ENCODE assay signal across 23 mouse cellular contexts in the genomic region with DNA sequence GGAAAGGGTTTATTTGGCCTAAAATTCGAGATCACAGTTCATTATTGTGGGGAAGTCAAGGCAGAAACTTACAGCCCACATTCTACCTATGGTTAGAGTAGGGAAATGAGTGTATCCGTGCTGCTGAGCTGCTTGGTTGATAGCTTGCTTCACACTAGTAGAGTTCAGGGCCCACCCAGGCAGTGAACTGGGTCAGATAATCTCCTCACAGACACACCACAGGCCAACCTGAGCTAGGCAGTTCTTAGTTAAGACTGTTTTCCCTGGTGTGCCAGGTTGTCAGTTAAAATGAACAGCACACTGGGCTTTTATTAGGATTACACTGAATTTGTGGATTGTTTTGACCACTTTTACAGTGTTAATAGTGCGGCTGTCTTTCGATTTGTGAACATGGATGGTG. TPM values are rescaled to one million over a fixed set of nuclear protein-coding genes. Genes with fewer than 3 reads are reported as not detected.
A peak's percentile ranks its signal among the peaks of the same experiment; 100 is the strongest.
DNase-seq lines count a peak whose midpoint lies in the region; ATAC-seq lines count a peak whose summit lies in the region.
"Had no signal": no experiment of that assay in that cellular context is flagged by ENCODE, and none has a peak within 500 bp of the region (broad histone marks: within the 10 kb centered on the region; RNA-seq: fewer than 3 reads in every experiment).

No protein-coding gene starts in this region.

- no peak for DNase-seq in heart, embryonic 10.5 days (ENCODE audit: low spot score)
- DNase-seq in c-Kit-positive CD71-positive TER-119-negative erythroid progenitor cells, embryonic 14.5 days (ENCODE audit: low read depth) = peak; percentile 40
- DNase-seq in lung, postnatal 25 days (ENCODE audit: low spot score) = no peak
- DNase-seq in right cerebral cortex, postnatal 36 days (ENCODE audit: low spot score in 2 of 2) = no peak
- DNase-seq: cerebellum, adult 8-10 months; cerebellum, postnatal 36 days; embryo, embryonic 11 days; heart, adult 18-20 months; kidney, postnatal 25 days; lung, adult 18-20 months; lung, postnatal 14 days had no signal

- H3K4me1 ChIP-seq in heart, embryonic 16.5 days (ENCODE audit: control insufficient read depth, insufficient read depth, low read length) = peaks cover 43% of the 10 kb centered on the region
- peaks cover 53% of the 10 kb centered on the region for H3K4me1 ChIP-seq in heart, embryonic 10.5 days
- peaks cover 50% of the 10 kb centered on the region for H3K4me1 ChIP-seq in liver, embryonic 12.5 days
- H3K4me1 ChIP-seq: forebrain, embryonic 13.5 days; midbrain, embryonic 12.5 days had no signal

- H3K9ac ChIP-seq in heart, embryonic 16.5 days (ENCODE audit: low read length) = no peak overlapping the region
- H3K9ac ChIP-seq in liver, embryonic 12.5 days = peak overlapping the region; percentile 46; the same call in 1 of the 2 replicates
- H3K9ac ChIP-seq: embryonic facial prominence, embryonic 13.5 days; forebrain, embryonic 13.5 days; heart, embryonic 13.5 days; midbrain, embryonic 12.5 days had no signal

- ATAC-seq in heart, embryonic 16.5 days (replicated peaks; ENCODE audit: extremely low read depth, insufficient read depth, low FRiP score) = no peak
- peak; percentile 96 for ATAC-seq in liver, embryonic 12.5 days
- peak; percentile 66 for ATAC-seq in megakaryocyte progenitor cell, adult 5-6 weeks (replicated peaks; ENCODE audit: poor library complexity)
- ATAC-seq: forebrain, embryonic 13.5 days; hindbrain, embryonic 16.5 days; intestine, postnatal 0 days; Patski had no signal

- no peaks in the 10 kb centered on the region for H3K9me3 ChIP-seq in heart, embryonic 16.5 days (replicated peaks; ENCODE audit: control insufficient read depth, low read length)
- no peaks in the 10 kb centered on the region for H3K9me3 ChIP-seq in heart, embryonic 10.5 days
- H3K9me3 ChIP-seq in liver, embryonic 12.5 days (replicated peaks) = no peaks in the 10 kb centered on the region
- H3K9me3 ChIP-seq: embryonic facial prominence, embryonic 13.5 days; forebrain, embryonic 13.5 days; heart, embryonic 13.5 days; midbrain, embryonic 12.5 days had no signal

- H3K4me3 ChIP-seq in heart, embryonic 16.5 days (ENCODE audit: low read length) = no peak overlapping the region
- H3K4me3 ChIP-seq in heart, embryonic 10.5 days = no peak overlapping the region
- no peak overlapping the region for H3K4me3 ChIP-seq in liver, embryonic 12.5 days
- H3K4me3 ChIP-seq: embryonic facial prominence, embryonic 13.5 days; forebrain, embryonic 13.5 days; heart, embryonic 13.5 days; layer of hippocampus, adult 2 months; midbrain, embryonic 12.5 days had no signal

- 0 out of 2 replicates have a peak overlapping the region, but pooled peaks have one; percentile 5 for H3K27ac ChIP-seq in heart, embryonic 16.5 days (ENCODE audit: low read length)
- no peak overlapping the region for H3K27ac ChIP-seq in heart, embryonic 10.5 days
- peak overlapping the region; percentile 51; the same call in 1 of the 2 replicates for H3K27ac ChIP-seq in liver, embryonic 12.5 days
- H3K27ac ChIP-seq: embryonic facial prominence, embryonic 13.5 days; forebrain, embryonic 13.5 days; heart, embryonic 13.5 days; layer of hippocampus, adult 2 months; midbrain, embryonic 12.5 days; stomach, postnatal 0 days had no signal

- 67% methylated on average over 4 of the region's 4 CpGs for WGBS in heart, embryonic 16.5 days
- 70% methylated on average over 4 of the region's 4 CpGs for WGBS in heart, embryonic 10.5 days
- WGBS in liver, embryonic 12.5 days (ENCODE audit: insufficient replicate concordance) = 52% methylated on average over 4 of the region's 4 CpGs

- no peaks in the 10 kb centered on the region for H3K27me3 ChIP-seq in heart, embryonic 16.5 days (ENCODE audit: control insufficient read depth, insufficient read depth, low read length)
- no peaks in the 10 kb centered on the region for H3K27me3 ChIP-seq in heart, embryonic 10.5 days (ENCODE audit: insufficient read depth, poor library complexity, severe bottlenecking)
- no peaks in the 10 kb centered on the region for H3K27me3 ChIP-seq in liver, embryonic 12.5 days (replicated peaks)
- H3K27me3 ChIP-seq: embryonic facial prominence, embryonic 13.5 days; forebrain, embryonic 13.5 days; heart, embryonic 13.5 days; midbrain, embryonic 12.5 days; Patski had no signal

- H3K4me2 ChIP-seq in heart, embryonic 16.5 days (ENCODE audit: low read depth, low read length) = no peak overlapping the region
- H3K4me2 ChIP-seq in liver, embryonic 12.5 days = no peak overlapping the region
- H3K4me2 ChIP-seq: embryonic facial prominence, embryonic 13.5 days; forebrain, embryonic 13.5 days; heart, embryonic 13.5 days; midbrain, embryonic 12.5 days had no signal

- H3K36me3 ChIP-seq in heart, embryonic 16.5 days (ENCODE audit: control insufficient read depth, insufficient read depth) = no peaks in the 10 kb centered on the region
- H3K36me3 ChIP-seq in heart, embryonic 10.5 days = no peaks in the 10 kb centered on the region
- H3K36me3 ChIP-seq in liver, embryonic 12.5 days = 0 out of 2 replicates have a peak, but pooled peaks cover 7% of the 10 kb centered on the region
- H3K36me3 ChIP-seq: midbrain, embryonic 12.5 days had no signal

RNA-seq across cellular contexts. Expression of gene Lrrfip2, which starts 9.3 kb away (rescaled TPM):
- polyA plus RNA-seq in heart, embryonic 16.5 days (2015; fragmentation: Nextera tagmentation; extraction: Ambion mirVana) = 74.8 and 76.9 TPM in 2 replicates
- polyA plus RNA-seq in heart, embryonic 10.5 days (2016; fragmentation: Nextera tagmentation; extraction: Ambion mirVana) = 50.9 and 51.3 TPM in 2 replicates
- 29.5 and 30.6 TPM in 2 replicates for polyA plus RNA-seq in liver, embryonic 12.5 days (2016; fragmentation: Nextera tagmentation; extraction: Ambion mirVana)
- 43.9 and 48.3 TPM in 2 replicates for total RNA-seq in megakaryocyte progenitor cell, adult 5-6 weeks (2015)
- total RNA-seq in megakaryocyte progenitor cell, adult 5-6 weeks (2017) = 66.8 and 74.0 TPM in 2 replicates
